Mouse (Mus musculus): Measurements from ENCODE around the gene Adora1. TPM values are rescaled to one million over a fixed set of nuclear protein-coding genes. Genes with fewer than 3 reads are reported as not detected.

The Adora1 gene
- polyA plus RNA-seq, 1 experiment from 2014 or later = 0.69 TPM

DNA sequence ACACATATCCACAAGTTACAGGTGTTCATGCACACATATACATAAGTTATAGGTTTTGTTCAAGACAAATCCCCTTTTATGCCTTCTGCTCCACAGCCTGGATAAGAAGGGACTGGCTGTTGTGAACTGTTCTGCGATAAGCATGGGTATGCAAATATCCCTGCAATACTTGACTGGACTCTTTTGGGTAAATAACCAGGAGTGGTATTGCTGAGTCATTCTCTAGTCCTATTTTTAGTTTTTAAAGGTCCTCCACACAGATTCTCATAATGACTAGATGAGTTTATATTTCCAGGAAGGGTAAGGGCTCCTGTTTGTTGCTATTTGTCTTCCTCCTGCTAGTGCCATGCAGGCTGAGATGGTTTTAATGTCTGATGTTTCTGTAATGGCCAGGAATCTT, 14.1 kb downstream of the Adora1 start:
- H3K36me3 ChIP-seq = no peaks in the 10 kb centered on the region
- no peaks in the 10 kb centered on the region for H3K9me3 ChIP-seq (replicated peaks)
- H3K4me3 ChIP-seq = no peak overlapping the region
- H3K4me1 ChIP-seq = peaks cover 6% of the 10 kb centered on the region; the same call in 1 of the 2 replicates
- no peaks in the 10 kb centered on the region for H3K27me3 ChIP-seq (ENCODE audit: low read depth, poor library complexity, severe bottlenecking)
- no peak overlapping the region for H3K27ac ChIP-seq
- no peak for DNase-seq (ENCODE audit: low spot score)
- 92% methylated on average over 1 of the region's 1 CpGs for WGBS

DNA sequence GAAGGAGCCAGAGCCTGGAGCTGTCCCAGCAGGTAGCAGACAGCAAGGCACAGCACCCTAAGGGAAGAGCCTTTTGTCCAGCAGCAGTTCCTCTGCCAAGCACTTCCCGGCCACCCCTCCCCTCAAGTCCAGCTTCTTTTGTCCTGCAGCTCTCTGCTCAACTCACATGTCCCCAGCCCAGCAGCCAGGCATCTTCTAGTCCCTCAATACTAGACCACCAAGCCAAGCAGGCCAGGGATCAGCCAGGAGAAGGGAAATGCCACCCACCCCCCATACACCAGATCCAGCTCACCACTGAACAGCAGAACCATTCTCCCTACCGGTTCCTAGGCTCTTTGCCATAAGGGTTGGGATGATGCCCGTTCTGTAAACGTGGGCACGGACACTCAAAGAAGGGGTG, 15.6 kb downstream of the Adora1 start:
- H3K4me1 ChIP-seq = peaks cover 16% of the 10 kb centered on the region; the same call in 1 of the 2 replicates
- no peak overlapping the region for H3K27ac ChIP-seq
- DNase-seq (ENCODE audit: low spot score) = no peak
- WGBS = 87% methylated on average over 5 of the region's 5 CpGs
- H3K4me3 ChIP-seq = no peak overlapping the region
- no peaks in the 10 kb centered on the region for H3K36me3 ChIP-seq
- no peaks in the 10 kb centered on the region for H3K27me3 ChIP-seq (ENCODE audit: low read depth, poor library complexity, severe bottlenecking)
- no peaks in the 10 kb centered on the region for H3K9me3 ChIP-seq (replicated peaks)

GRCm38 (mm10) chr1:134217942-134218341, 17.3 kb downstream of the Adora1 start:
- no peaks in the 10 kb centered on the region for H3K36me3 ChIP-seq
- H3K4me1 ChIP-seq = peaks cover 16% of the 10 kb centered on the region; the same call in 1 of the 2 replicates
- WGBS = 71% methylated on average over 3 of the region's 3 CpGs
- DNase-seq (ENCODE audit: low spot score) = no peak
- H3K27me3 ChIP-seq (ENCODE audit: low read depth, poor library complexity, severe bottlenecking) = no peaks in the 10 kb centered on the region
- no peaks in the 10 kb centered on the region for H3K9me3 ChIP-seq (replicated peaks)
- no peak overlapping the region for H3K4me3 ChIP-seq
- no peak overlapping the region for H3K27ac ChIP-seq

DNA sequence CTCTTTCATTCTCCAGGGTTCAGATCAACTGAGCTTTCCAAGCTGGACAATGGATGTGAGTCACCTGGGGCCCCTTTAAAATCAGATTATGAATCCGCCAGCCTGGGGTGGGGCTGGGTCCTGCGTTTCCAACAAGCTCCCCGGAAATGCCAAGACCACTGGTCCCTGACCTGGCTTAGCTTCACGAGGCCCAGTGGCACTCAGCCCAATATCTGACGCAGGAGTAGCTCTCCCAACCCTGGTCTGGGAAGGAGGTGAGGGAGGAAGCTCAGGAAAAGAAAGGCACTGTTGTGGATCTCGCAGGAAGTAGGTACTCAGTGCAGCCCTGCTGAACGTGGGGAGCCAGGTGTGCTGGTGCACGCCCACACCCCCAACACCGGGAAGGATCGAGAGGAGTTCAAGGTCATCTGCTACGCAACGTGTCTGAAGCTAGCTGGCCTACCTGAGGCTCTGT, 18.2 kb downstream of the Adora1 start:
- no peak for DNase-seq (ENCODE audit: low spot score)
- Histone ChIP-seq H3K4me3 (no peak overlapping the region), H3K4me1 (peaks cover 20% of the 10 kb centered on the region), H3K27me3 (ENCODE audit: low read depth, poor library complexity, severe bottlenecking) (no peaks in the 10 kb centered on the region), H3K36me3 (no peaks in the 10 kb centered on the region), H3K9me3 (replicated peaks) (no peaks in the 10 kb centered on the region), H3K27ac (no peak overlapping the region)
- WGBS = 72% methylated on average over 12 of the region's 12 CpGs

DNA sequence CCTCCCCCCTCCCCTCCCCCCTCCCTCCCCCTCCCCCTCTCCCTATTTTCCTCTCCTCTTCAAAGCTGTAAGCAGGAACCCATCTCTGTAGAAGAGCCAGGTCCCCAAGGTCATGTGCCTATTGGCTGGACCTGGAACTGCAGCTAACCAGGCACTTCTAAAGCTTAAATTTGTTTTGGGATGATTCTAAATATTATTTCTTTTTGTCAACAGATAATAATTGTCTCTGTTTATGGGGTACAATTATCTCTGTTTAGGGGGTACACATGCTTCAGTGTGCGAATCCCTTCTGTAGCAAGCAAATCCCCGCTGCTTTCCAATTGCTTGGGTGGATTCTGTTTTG, 18.6 kb downstream of the Adora1 start:
- H3K27ac ChIP-seq = no peak overlapping the region
- no peaks in the 10 kb centered on the region for H3K36me3 ChIP-seq
- 84% methylated on average over 2 of the region's 2 CpGs for whole genome bisulfite sequencing
- DNase-seq (ENCODE audit: low spot score) = no peak
- no peaks in the 10 kb centered on the region for H3K27me3 ChIP-seq (ENCODE audit: low read depth, poor library complexity, severe bottlenecking)
- peaks cover 25% of the 10 kb centered on the region for H3K4me1 ChIP-seq
- no peaks in the 10 kb centered on the region for H3K9me3 ChIP-seq (replicated peaks)
- no peak overlapping the region for H3K4me3 ChIP-seq

DNA sequence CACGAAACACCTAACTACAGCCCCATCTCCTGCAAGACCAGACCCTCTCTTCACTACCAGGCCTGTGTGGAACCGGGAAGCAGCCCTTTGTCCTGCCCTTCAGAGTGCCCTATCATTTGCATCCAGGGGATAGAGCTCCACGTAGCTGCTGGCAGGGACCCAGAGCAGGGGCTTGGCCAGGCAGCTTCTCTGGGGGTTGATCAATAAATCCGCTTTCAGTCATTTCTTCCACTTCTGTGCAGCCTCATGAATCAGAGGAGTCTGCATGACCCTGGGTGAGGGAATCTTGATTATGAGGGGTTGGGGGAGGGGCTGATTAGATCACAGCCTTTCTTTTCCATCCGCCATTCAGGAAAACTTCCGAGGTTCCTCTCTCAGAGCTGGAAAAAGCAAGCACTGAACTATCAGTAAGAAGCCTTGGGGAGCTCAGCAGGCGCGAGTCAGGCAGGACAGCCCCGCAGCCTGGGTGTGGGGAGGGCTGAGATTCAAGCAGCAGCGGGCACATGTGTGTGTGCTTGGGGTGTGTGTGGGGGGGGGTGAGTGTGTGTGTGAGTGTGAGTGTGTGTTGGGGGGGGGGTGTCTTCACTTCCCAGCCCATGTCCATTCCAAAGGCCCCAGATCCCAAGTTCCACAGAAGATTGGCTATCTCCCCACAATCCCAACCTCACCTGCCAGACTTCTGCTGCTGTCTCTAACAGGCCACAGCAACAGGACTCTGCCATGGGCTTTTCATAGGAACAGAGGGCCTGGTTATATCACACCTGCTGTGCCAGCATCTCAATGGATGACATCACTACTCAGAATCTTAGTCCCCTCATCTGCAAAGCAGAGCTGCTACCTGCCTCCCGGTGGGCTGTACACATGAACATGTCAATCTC, 19.2 kb downstream of the Adora1 start:
- Histone ChIP-seq H3K27me3 (ENCODE audit: low read depth, poor library complexity, severe bottlenecking) (no peaks in the 10 kb centered on the region), H3K4me1 (peaks cover 31% of the 10 kb centered on the region), H3K4me3 (no peak overlapping the region), H3K9me3 (replicated peaks) (no peaks in the 10 kb centered on the region), H3K27ac (peak overlapping the region; percentile 17; the same call in 1 of the 2 replicates), H3K36me3 (no peaks in the 10 kb centered on the region)
- WGBS = 38% methylated on average over 11 of the region's 11 CpGs
- no peak for DNase-seq (ENCODE audit: low spot score)

GRCm38 (mm10) chr1:134215059-134215458, 20.2 kb downstream of the Adora1 start:
- Histone ChIP-seq H3K36me3 (no peaks in the 10 kb centered on the region), H3K9me3 (replicated peaks) (no peaks in the 10 kb centered on the region), H3K27me3 (ENCODE audit: low read depth, poor library complexity, severe bottlenecking) (no peaks in the 10 kb centered on the region), H3K27ac (no peak overlapping the region), H3K4me1 (peaks cover 40% of the 10 kb centered on the region), H3K4me3 (no peak overlapping the region)
- WGBS = 67% methylated on average over 7 of the region's 7 CpGs
- no peak for DNase-seq (ENCODE audit: low spot score)

DNA sequence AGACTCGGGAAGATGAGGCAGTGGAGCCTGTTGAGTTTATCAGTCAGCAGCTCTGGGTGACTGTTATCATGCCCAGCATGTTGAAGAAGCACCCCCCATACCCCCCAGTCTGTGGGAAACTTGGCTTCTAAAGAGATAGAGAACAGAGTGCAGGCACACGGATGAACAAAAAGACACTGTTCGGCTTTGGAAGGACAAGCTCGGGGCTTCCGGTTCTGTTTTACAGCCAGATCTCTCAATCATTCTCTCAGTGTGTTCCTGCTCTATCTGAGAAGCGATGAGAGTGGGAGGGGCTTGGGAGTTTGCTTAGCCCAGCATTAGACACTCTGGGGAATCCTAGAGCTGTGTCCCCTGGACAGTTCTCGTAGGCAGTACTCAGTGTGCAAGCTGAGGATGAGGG, 21.8 kb downstream of the Adora1 start:
- no peaks in the 10 kb centered on the region for H3K9me3 ChIP-seq (replicated peaks)
- H3K36me3 ChIP-seq = no peaks in the 10 kb centered on the region
- H3K4me3 ChIP-seq = no peak overlapping the region
- H3K4me1 ChIP-seq = peaks cover 42% of the 10 kb centered on the region
- no peaks in the 10 kb centered on the region for H3K27me3 ChIP-seq (ENCODE audit: low read depth, poor library complexity, severe bottlenecking)
- WGBS = 81% methylated on average over 7 of the region's 7 CpGs
- H3K27ac ChIP-seq = no peak overlapping the region
- DNase-seq (ENCODE audit: low spot score) = no peak

- no peak for DNase-seq (ENCODE audit: low spot score)
- H3K9me3 ChIP-seq (replicated peaks) = no peaks in the 10 kb centered on the region
- H3K27ac ChIP-seq = peak overlapping the region; percentile 30; the same call in 1 of the 2 replicates
- H3K36me3 ChIP-seq = no peaks in the 10 kb centered on the region
- no peak overlapping the region for H3K4me3 ChIP-seq
- no peaks in the 10 kb centered on the region for H3K27me3 ChIP-seq (ENCODE audit: low read depth, poor library complexity, severe bottlenecking)
- WGBS = 69% methylated on average over 6 of the region's 6 CpGs
- H3K4me1 ChIP-seq = peaks cover 42% of the 10 kb centered on the region
Measured at GRCm38 (mm10) chr1:134212351-134212750, 22.9 kb downstream of the Adora1 start.

GRCm38 (mm10) chr1:134211631-134212030, 23.6 kb downstream of the Adora1 start:
- Histone ChIP-seq H3K4me3 (no peak overlapping the region), H3K36me3 (no peaks in the 10 kb centered on the region), H3K27ac (peak overlapping the region; percentile 40; the same call in 1 of the 2 replicates), H3K9me3 (replicated peaks) (no peaks in the 10 kb centered on the region), H3K4me1 (peaks cover 44% of the 10 kb centered on the region), H3K27me3 (ENCODE audit: low read depth, poor library complexity, severe bottlenecking) (no peaks in the 10 kb centered on the region)
- no peak for DNase-seq (ENCODE audit: low spot score)
- 17% methylated on average over 2 of the region's 2 CpGs for WGBS

GRCm38 (mm10) chr1:134211043-134211442, 24.2 kb downstream of the Adora1 start:
- no peaks in the 10 kb centered on the region for H3K9me3 ChIP-seq (replicated peaks)
- H3K27ac ChIP-seq = peak overlapping the region; percentile 57; the same call in 1 of the 2 replicates
- H3K27me3 ChIP-seq (ENCODE audit: low read depth, poor library complexity, severe bottlenecking) = no peaks in the 10 kb centered on the region
- H3K4me1 ChIP-seq = peaks cover 45% of the 10 kb centered on the region
- 65% methylated on average over 6 of the region's 6 CpGs for WGBS
- H3K36me3 ChIP-seq = no peaks in the 10 kb centered on the region
- no peak overlapping the region for H3K4me3 ChIP-seq
- no peak for DNase-seq (ENCODE audit: low spot score)

GRCm38 (mm10) chr1:134210179-134210755, 25.0 kb downstream of the Adora1 start:
- no peaks in the 10 kb centered on the region for H3K27me3 ChIP-seq (ENCODE audit: low read depth, poor library complexity, severe bottlenecking)
- H3K4me1 ChIP-seq = peaks cover 41% of the 10 kb centered on the region
- H3K4me3 ChIP-seq = no peak overlapping the region
- no peaks in the 10 kb centered on the region for H3K36me3 ChIP-seq
- 77% methylated on average over 6 of the region's 6 CpGs for WGBS
- peak overlapping the region; percentile 57; the same call in 1 of the 2 replicates for H3K27ac ChIP-seq
- H3K9me3 ChIP-seq (replicated peaks) = no peaks in the 10 kb centered on the region
- DNase-seq (ENCODE audit: low spot score) = no peak

GRCm38 (mm10) chr1:134206085-134206484, 29.1 kb downstream of the Adora1 start:
- no peaks in the 10 kb centered on the region for H3K27me3 ChIP-seq (ENCODE audit: low read depth, poor library complexity, severe bottlenecking)
- no peaks in the 10 kb centered on the region for H3K36me3 ChIP-seq
- DNase-seq (ENCODE audit: low spot score) = no peak
- WGBS = 49% methylated on average over 5 of the region's 5 CpGs
- no peak overlapping the region for H3K27ac ChIP-seq
- H3K4me1 ChIP-seq = peaks cover 24% of the 10 kb centered on the region
- no peak overlapping the region for H3K4me3 ChIP-seq
- no peaks in the 10 kb centered on the region for H3K9me3 ChIP-seq (replicated peaks)

Measured in limb, embryonic 10.5 days (tissue).